Mouse (Mus musculus): ENCODE data around the gene Ift81.

DNA sequence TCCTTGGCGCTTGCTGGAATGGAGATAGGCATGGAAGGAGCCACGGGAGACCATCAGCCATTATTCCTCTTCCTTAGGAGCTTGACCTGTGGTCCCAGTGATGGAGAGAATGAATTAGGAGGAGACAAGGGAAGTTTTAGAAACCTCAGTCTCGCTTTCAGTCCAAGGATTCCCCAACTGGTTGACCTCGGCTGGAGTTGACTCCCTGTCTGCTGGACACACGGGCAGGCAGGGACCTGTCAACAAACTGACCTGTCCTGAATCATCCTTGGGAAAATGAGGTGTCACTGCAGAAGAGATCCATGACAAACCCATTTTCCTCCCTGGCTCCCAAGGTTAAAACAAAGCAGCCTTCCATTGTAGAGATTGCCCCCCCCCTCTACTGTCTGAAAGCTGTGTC, 97.4 kb downstream of the Ift81 start:
- no peak for TF ChIP-seq POLR2A (IDR thresholded peaks at IDR 0.05; ENCODE audit: borderline replicate concordance, low read depth, low read length)
- TF ChIP-seq CTCF (IDR thresholded peaks at IDR 0.05; ENCODE audit: low read depth, low read length) = no peak
